Comparison of ENCODE assay signal across 29 mouse cellular contexts in genomic region chr6:140827651-140828050, GRCm38 (mm10).
"Had no signal": no experiment of that assay in that cellular context is flagged by ENCODE, and none has a peak within 500 bp of the region (broad histone marks: within the 10 kb centered on the region; RNA-seq: fewer than 3 reads in every experiment).

No protein-coding gene starts in this region.

- DNase-seq: cerebellum, adult 2 months; cerebellum, adult 8-10 months; cerebellum, adult 9-10 months; cerebellum, adult 9-11 months; cerebellum, postnatal 10 days; cerebellum, postnatal 14 days; cerebellum, postnatal 25 days; cerebellum, postnatal 36 days; embryo, embryonic 11 days; forebrain, postnatal 0 days; gastrocnemius, adult 2 months; gastrocnemius, postnatal 10 days; gastrocnemius, postnatal 14 days; gastrocnemius, postnatal 25 days; gastrocnemius, postnatal 36 days; heart, adult 11 months; heart, adult 18-20 months; heart, adult 2 months had no signal

- H3K4me3 ChIP-seq: embryonic facial prominence, embryonic 10.5 days; embryonic facial prominence, embryonic 12.5 days; embryonic facial prominence, embryonic 13.5 days; embryonic facial prominence, embryonic 15.5 days; erythroblast, embryonic 14.5 days; forebrain, embryonic 10.5 days; forebrain, embryonic 12.5 days; forebrain, embryonic 13.5 days; forebrain, embryonic 15.5 days; gastrocnemius, adult 2 months; heart, adult 2 months had no signal

- ATAC-seq: forebrain, embryonic 13.5 days; forebrain, embryonic 14.5 days; forebrain, embryonic 15.5 days; forebrain, embryonic 16.5 days; forebrain, postnatal 0 days had no signal

- H3K4me1 ChIP-seq: embryonic facial prominence, embryonic 10.5 days; embryonic facial prominence, embryonic 12.5 days; embryonic facial prominence, embryonic 13.5 days; embryonic facial prominence, embryonic 15.5 days; forebrain, embryonic 10.5 days; forebrain, embryonic 12.5 days; forebrain, embryonic 13.5 days; forebrain, embryonic 15.5 days had no signal
